Mouse (Mus musculus) macrophage (primary cell): Measurements from ENCODE around the gene Mthfd2l. TPM values are rescaled to one million over a fixed set of nuclear protein-coding genes. Genes with fewer than 3 reads are reported as not detected.
A peak's percentile ranks its signal among the peaks of the same experiment; 100 is the strongest.

Experiments
- H3K27ac ChIP-seq: fragments of 350-480 bp; formaldehyde crosslinking; 2 replicates; pipeline ENCODE4 v1.9.0; 2021
- H3K36me3 ChIP-seq: fragments of 350-480 bp; formaldehyde crosslinking; 2 replicates; pipeline ENCODE4 v1.9.0; 2021; ENCODE audit errors: inconsistent target
- H3K4me3 ChIP-seq: fragments of 350-480 bp; formaldehyde crosslinking; 2 replicates; pipeline ENCODE4 v1.9.0; 2021; ENCODE audit errors: inconsistent target
- H3K79me2 ChIP-seq: fragments of 350-480 bp; formaldehyde crosslinking; 2 replicates; pipeline ENCODE4 v1.9.0; 2021; ENCODE audit errors: inconsistent target
- WGBS: methylation state at CpG from one replicate; pipeline ENCODE4 v1.1.7; 2026; ENCODE audit warnings: inconsistent platforms; ENCODE audit not compliant: missing documents; 5-methylcytosine and 5-hydroxymethylcytosine counted together
- polyA plus RNA-seq: library from polyadenylated mRNA; stranded (reverse); fragments of 250-400 nt; gene quantifications from 3 replicates; pipeline ENCODE4 v1.2.4, GENCODE M21; 2018; ENCODE audit warnings: inconsistent platforms

The Mthfd2l gene
- polyA plus RNA-seq, 1 experiment from 2014 or later, result 6.0 TPM

- no peaks in the 10 kb centered on the region for H3K79me2 ChIP-seq
- 1% methylated on average over 17 of the region's 22 CpGs for WGBS
- peak within 1 kb of the TSS; percentile 8; the same call in 1 of the 2 replicates for H3K4me3 ChIP-seq
- no peaks in the 10 kb centered on the region for H3K36me3 ChIP-seq
- H3K27ac ChIP-seq, result no peak within 1 kb of the TSS
These were observed 27.4 kb upstream of the Mthfd2l start, which contains the start of gene Cxcl2 for GRCm38 (mm10) chr5:90903339-90904020. Gene Cxcl2 (plus strand): TSS chr5:90903871.

GRCm38 (mm10) chr5:90908983-90909382 lies 21.9 kb upstream of the Mthfd2l start:
- Histone ChIP-seq H3K79me2 (no peaks in the 10 kb centered on the region), H3K4me3 (no peak overlapping the region), H3K36me3 (no peaks in the 10 kb centered on the region), H3K27ac (no peak overlapping the region)
- WGBS, result 0% methylated on average over 2 of the region's 2 CpGs

- Histone ChIP-seq H3K79me2 (no peaks in the 10 kb centered on the region), H3K36me3 (no peaks in the 10 kb centered on the region), H3K27ac (no peak overlapping the region), H3K4me3 (no peak overlapping the region)
- 92% methylated on average over 2 of the region's 2 CpGs for WGBS
These were observed 11.4 kb upstream of the Mthfd2l start for GRCm38 (mm10) chr5:90919495-90919894.

GRCm38 (mm10) chr5:90922958-90923357 lies 8.0 kb upstream of the Mthfd2l start:
- Histone ChIP-seq H3K36me3 (no peaks in the 10 kb centered on the region), H3K4me3 (no peak overlapping the region), H3K79me2 (no peaks in the 10 kb centered on the region), H3K27ac (no peak overlapping the region)
- WGBS, result 91% methylated on average over 4 of the region's 4 CpGs

GRCm38 (mm10) chr5:90930546-90930945 lies 371 bp upstream of the Mthfd2l start:
- WGBS, result 58% methylated on average over 2 of the region's 2 CpGs
- H3K27ac ChIP-seq, result no peak overlapping the region
- no peaks in the 10 kb centered on the region for H3K36me3 ChIP-seq
- peak overlapping the region; percentile 11; the same call in 1 of the 2 replicates for H3K4me3 ChIP-seq
- peaks cover 12% of the 10 kb centered on the region for H3K79me2 ChIP-seq

GRCm38 (mm10) chr5:90931911-90932310 lies 994 bp downstream of the Mthfd2l start:
- no peaks in the 10 kb centered on the region for H3K36me3 ChIP-seq
- peak overlapping the region; percentile 33 for H3K27ac ChIP-seq
- peaks cover 12% of the 10 kb centered on the region for H3K79me2 ChIP-seq
- H3K4me3 ChIP-seq, result peak overlapping the region; percentile 65
- WGBS, result 26% methylated on average over 6 of the region's 6 CpGs

GRCm38 (mm10) chr5:90936706-90937105 lies 5.8 kb downstream of the Mthfd2l start:
- no peak overlapping the region for H3K4me3 ChIP-seq
- no peaks in the 10 kb centered on the region for H3K36me3 ChIP-seq
- H3K79me2 ChIP-seq, result peaks cover 11% of the 10 kb centered on the region
- H3K27ac ChIP-seq, result no peak overlapping the region
- WGBS, result 80% methylated on average over 2 of the region's 2 CpGs

- H3K4me3 ChIP-seq, result no peak overlapping the region
- 67% methylated on average over 2 of the region's 2 CpGs for WGBS
These were observed 14.5 kb downstream of the Mthfd2l start for GRCm38 (mm10) chr5:90945453-90945852.

GRCm38 (mm10) chr5:90949499-90949898 lies 18.6 kb downstream of the Mthfd2l start:
- no peaks in the 10 kb centered on the region for H3K79me2 ChIP-seq
- no peak overlapping the region for H3K4me3 ChIP-seq
- WGBS, result 70% methylated on average over 15 of the region's 15 CpGs
- no peak overlapping the region for H3K27ac ChIP-seq
- no peaks in the 10 kb centered on the region for H3K36me3 ChIP-seq

More at GRCm38 (mm10) chr5:90945453-90945852, 14.5 kb downstream of the Mthfd2l start:
- Histone ChIP-seq H3K36me3 (no peaks in the 10 kb centered on the region), H3K79me2 (no peaks in the 10 kb centered on the region), H3K27ac (no peak overlapping the region)

- H3K27ac ChIP-seq, result no peak overlapping the region
- H3K79me2 ChIP-seq, result no peaks in the 10 kb centered on the region
- H3K4me3 ChIP-seq, result no peak overlapping the region
- no peaks in the 10 kb centered on the region for H3K36me3 ChIP-seq
- WGBS, result 35% methylated on average over 2 of the region's 2 CpGs
These were observed 20.6 kb downstream of the Mthfd2l start for GRCm38 (mm10) chr5:90951475-90951874.

GRCm38 (mm10) chr5:90952731-90953481 lies 22.0 kb downstream of the Mthfd2l start:
- H3K36me3 ChIP-seq, result no peaks in the 10 kb centered on the region
- no peaks in the 10 kb centered on the region for H3K79me2 ChIP-seq
- no peak overlapping the region for H3K27ac ChIP-seq
- 83% methylated on average over 8 of the region's 8 CpGs for WGBS
- no peak overlapping the region for H3K4me3 ChIP-seq

GRCm38 (mm10) chr5:90964316-90964715 lies 33.4 kb downstream of the Mthfd2l start:
- no peak overlapping the region for H3K4me3 ChIP-seq
- 100% methylated on average over 2 of the region's 4 CpGs for WGBS
- no peak overlapping the region for H3K27ac ChIP-seq
- H3K79me2 ChIP-seq, result no peaks in the 10 kb centered on the region
- no peaks in the 10 kb centered on the region for H3K36me3 ChIP-seq

GRCm38 (mm10) chr5:90964764-90965163 lies 33.8 kb downstream of the Mthfd2l start:
- Histone ChIP-seq H3K27ac (no peak overlapping the region), H3K79me2 (no peaks in the 10 kb centered on the region), H3K36me3 (no peaks in the 10 kb centered on the region), H3K4me3 (no peak overlapping the region)
- 20% methylated on average over 4 of the region's 4 CpGs for WGBS

- Histone ChIP-seq H3K36me3 (no peaks in the 10 kb centered on the region), H3K27ac (no peak overlapping the region), H3K4me3 (no peak overlapping the region), H3K79me2 (no peaks in the 10 kb centered on the region)
- 93% methylated on average over 4 of the region's 4 CpGs for WGBS
These were observed 34.5 kb downstream of the Mthfd2l start for GRCm38 (mm10) chr5:90965386-90965785.

- H3K4me3 ChIP-seq, result no peak overlapping the region
- H3K27ac ChIP-seq, result no peak overlapping the region
- H3K36me3 ChIP-seq, result no peaks in the 10 kb centered on the region
- WGBS, result 90% methylated on average over 4 of the region's 4 CpGs
- no peaks in the 10 kb centered on the region for H3K79me2 ChIP-seq
These were observed 46.3 kb downstream of the Mthfd2l start for GRCm38 (mm10) chr5:90977244-90977643.
